Mouse (Mus musculus) heart, adult 2 months (tissue): Measurements from ENCODE around the gene Cracr2a.

Source experiments
- CTCF ChIP-seq: fragments of 200-600 bp; IDR thresholded peaks from 2 replicates; pipeline ENCODE4 v1.8.1; 2022; ENCODE audit warnings: antibody characterized with exemption, mild to moderate bottlenecking, moderate library complexity
- EP300 ChIP-seq: fragments of 200-500 bp; IDR thresholded peaks from 2 replicates; pipeline ENCODE4 v1.6.1; 2011; ENCODE audit warnings: low read depth, low read length, control low read depth; ENCODE audit not compliant: insufficient read depth
- POLR2A ChIP-seq: fragments of 200-500 bp; IDR thresholded peaks from 2 replicates; pipeline ENCODE4 v1.6.1; 2011; ENCODE audit warnings: mild to moderate bottlenecking, low read depth, low read length, control low read depth; ENCODE audit not compliant: insufficient read depth

DNA sequence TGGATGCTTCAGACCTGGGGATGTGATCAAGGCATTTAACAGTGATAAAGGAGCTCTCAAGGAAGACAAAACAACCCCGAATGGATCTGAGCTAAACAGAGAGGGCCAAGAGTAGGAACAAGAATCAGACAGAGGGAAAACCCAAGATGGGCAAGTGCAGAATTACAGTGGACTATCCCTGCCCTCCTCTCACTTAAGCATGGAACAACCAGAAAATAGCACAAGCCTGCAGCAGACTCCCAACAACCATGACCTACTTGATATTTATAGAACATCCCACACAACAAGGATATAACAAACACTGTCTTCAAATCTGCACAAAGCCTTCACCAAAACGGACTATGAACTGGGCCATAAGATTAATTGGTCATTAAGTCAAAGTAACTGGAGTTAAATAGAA is 23.0 kb upstream of the Cracr2a start:
- no peak for TF ChIP-seq CTCF
- no peak for TF ChIP-seq EP300
- no peak for TF ChIP-seq POLR2A
